Mouse (Mus musculus) ovary, postnatal 10 days (tissue): Measurements from ENCODE around the gene AC170998.1.
"Not testable (repeated sequence)": the region's sequence is repeated elsewhere in the genome, so short reads cannot be mapped to it uniquely, and the experiment has no call there.

ENCODE experiments used
- DNase-seq: peaks from one replicate; pipeline ENCODE4 v3.0.0; 2022; ENCODE audit warnings: low spot score

Gene AC170998.1

DNA sequence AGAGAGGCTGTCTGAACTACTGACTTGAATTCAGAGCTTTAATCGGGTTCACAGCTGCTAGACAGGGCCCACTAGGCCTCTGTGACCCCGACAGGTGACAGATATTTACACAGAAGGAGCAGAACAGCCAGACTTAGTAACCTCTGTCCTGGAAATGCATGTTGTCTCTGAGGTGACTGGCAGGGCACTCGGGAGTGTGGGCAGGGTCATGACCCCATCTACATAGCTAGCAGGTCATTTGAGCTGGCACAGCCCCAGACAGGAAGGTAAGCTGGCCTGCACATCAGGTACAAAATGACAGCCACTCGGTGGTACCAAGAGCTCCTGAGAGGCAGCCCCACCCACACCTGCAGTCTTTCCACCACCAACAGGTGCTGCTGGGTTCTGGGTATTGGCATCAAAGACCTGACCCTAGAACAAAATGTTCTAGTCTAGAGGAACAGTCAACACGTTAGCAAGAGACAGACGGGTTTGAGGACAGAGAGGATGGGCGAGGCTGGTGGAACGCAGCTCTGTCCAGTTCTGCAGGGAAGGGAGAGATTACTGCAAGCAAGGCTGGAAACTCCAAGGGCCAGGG lies 34.9 kb downstream of the AC170998.1 start:
- no peak for DNase-seq

- DNase-seq, result peak; percentile 57
These were observed 36.0 kb downstream of the AC170998.1 start for GRCm38 (mm10) chr17:28761871-28762270.

DNA sequence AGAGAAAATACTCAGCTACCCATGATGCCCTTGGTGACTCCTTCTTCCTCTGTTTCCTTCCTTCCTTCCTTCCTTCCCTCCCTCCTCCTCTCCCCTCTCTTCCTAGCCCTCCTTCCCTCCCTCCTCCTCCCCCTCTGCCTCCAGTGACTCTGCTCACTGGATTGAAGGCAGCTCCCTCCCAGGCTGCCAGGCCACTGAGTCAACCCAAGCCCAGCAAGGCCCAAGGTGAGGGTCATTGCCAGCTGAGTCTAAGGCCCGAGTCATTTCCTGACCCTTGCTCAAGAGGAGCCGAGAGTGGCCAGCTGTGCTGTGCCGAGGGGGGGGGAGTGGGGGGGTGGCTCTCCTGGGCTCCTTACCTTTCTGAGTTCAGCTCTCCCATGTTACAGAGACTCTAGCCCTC lies 40.3 kb downstream of the AC170998.1 start:
- no peak for DNase-seq

- no peak for DNase-seq
These were observed 41.1 kb downstream of the AC170998.1 start for GRCm38 (mm10) chr17:28766781-28767515.

DNA sequence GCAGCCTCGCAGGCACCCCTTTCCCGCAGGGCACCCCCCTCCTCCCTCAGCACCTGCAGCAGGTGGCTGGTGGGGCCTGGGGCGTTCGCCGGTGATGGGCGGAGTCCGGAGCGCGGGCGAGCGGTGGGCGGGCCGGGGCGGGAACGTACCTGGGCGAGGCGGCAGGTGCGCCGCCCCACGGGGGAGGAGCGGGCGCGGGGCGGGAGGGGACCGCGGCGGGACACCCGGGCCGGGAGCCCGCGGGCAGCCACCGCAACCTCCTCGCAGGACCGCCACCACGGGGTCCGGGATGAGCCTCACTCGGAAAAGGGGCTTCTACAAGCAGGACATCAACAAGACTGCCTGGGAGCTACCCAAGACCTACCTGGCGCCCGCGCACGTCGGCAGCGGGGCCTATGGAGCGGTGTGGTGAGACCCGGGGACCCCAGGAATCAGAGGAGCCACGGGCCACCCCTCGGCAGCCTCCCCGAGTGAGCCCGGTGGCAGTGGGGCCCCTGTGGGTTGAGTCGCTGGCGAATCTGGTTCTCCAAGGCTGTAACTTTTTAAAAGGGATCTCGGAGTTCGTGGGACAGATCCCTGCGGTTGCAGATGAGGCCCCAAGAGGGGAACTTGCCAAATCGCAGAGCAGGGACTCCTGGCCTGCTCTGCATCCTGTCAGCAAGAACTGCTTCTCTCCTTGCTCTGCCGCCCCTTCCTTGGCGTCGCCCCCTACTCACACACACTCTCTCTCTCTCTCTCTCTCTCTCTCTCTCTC lies 43.4 kb downstream of the AC170998.1 start, which contains the start of gene Mapk13:
Gene Mapk13 (plus strand): TSS at position 177 of the 754 bp plus-strand sequence.
- peak; percentile 27 for DNase-seq

GRCm38 (mm10) chr17:28769875-28770421 lies 44.1 kb downstream of the AC170998.1 start:
- DNase-seq, result peak; percentile 12

DNA sequence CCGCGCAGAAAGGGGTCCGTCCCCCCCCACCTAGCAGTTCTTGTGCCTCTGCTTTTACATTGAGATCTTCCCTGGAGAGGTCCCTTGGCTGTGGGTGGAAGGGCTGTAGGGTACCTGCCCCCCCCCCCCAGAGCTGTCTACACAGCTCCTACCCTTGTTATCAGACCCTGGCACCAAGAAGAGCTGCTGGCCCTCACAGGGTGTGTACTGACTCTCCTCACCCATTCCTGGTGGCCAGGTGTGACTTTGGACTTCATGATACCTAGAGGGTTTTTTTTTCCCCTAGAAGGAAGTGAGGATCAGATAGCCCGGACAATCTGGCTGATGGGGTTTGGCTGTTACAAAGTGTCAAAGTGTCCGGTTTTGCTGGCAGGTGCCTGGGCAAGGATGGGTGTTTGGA lies 45.4 kb downstream of the AC170998.1 start:
- no peak for DNase-seq

- not testable (repeated sequence) for DNase-seq
These were observed 48.4 kb downstream of the AC170998.1 start for GRCm38 (mm10) chr17:28774303-28774702.

GRCm38 (mm10) chr17:28775161-28775560 lies 49.3 kb downstream of the AC170998.1 start:
- no peak for DNase-seq
